Mouse (Mus musculus): Measurements from ENCODE around the gene Pacsin3.

The Pacsin3 gene

GRCm38 (mm10) chr2:91306589-91306988 lies 50.8 kb downstream of the Pacsin3 start:
- DNase-seq = no peak

- DNase-seq = peak; percentile 68 to 87
Measured at GRCm38 (mm10) chr2:91308680-91309079, 52.9 kb downstream of the Pacsin3 start.

GRCm38 (mm10) chr2:91309546-91309945 lies 53.8 kb downstream of the Pacsin3 start:
- DNase-seq = no peak

GRCm38 (mm10) chr2:91312578-91313311 lies 57.0 kb downstream of the Pacsin3 start:
- no peak for DNase-seq

GRCm38 (mm10) chr2:91314184-91314583 lies 58.4 kb downstream of the Pacsin3 start:
- no peak for DNase-seq
